Mouse (Mus musculus) kidney, adult 2 months (tissue): ENCODE results near the gene Cobll1.

ENCODE experiments used
- CTCF ChIP-seq: fragments of 200-500 bp; conservative IDR thresholded peaks from 2 replicates; pipeline ENCODE4 v1.5.1; 2011; ENCODE audit warnings: low read depth, mild to moderate bottlenecking, control low read depth, low read length, moderate library complexity, mixed read lengths; ENCODE audit not compliant: insufficient read depth, insufficient read length
- POLR2A ChIP-seq: fragments of 200-500 bp; IDR thresholded peaks from one replicate; pipeline ENCODE4 v1.6.1; 2011; ENCODE audit warnings: low read depth, low read length, control low read depth

DNA sequence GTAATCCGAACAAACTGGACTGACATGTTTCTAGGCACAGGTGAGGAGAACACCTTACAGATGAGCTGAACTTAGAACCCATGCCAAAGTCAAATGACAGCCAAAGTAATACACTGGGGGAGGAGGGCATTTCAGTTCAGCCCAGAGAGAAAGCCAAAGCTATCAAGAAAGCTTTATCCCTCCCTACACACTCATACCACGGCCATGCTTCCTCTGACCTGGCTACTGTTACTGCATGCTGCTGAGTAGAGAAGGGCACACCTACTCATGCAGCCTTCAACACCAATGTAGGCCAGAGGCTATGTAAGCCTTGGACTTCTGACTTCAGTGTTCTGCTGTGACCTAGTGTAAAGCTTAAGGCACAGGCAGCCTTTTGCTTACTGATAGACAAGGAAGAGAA, 120.1 kb downstream of the Cobll1 start:
- TF ChIP-seq CTCF (no peak), POLR2A (no peak)
